Mouse (Mus musculus): ENCODE measurements around the gene Smco3.

DNA sequence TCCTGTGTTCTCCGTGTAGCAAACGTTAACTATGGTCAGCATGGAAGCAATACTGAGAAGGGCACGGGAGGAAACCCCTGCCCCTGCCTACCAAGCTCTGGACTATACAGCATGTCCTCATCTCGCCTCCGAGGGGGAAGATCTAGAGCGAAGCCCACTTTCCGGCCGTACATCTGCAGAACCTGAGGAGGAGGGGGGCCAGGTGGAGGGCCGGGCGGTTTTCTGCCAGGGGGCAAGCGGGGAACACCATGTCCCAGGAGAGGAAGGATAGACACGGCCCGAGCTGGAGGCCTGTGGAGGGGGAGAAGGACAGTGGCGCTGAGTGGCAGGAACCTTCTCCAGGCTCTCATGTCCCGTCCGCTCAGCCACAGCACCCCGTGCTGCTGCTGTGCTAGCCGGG, 14.2 kb downstream of the Smco3 start:
- TF ChIP-seq CTCF (IDR thresholded peaks at IDR 0.05; ENCODE audit: low read depth): no peak
- TF ChIP-seq EP300 (IDR thresholded peaks at IDR 0.05; ENCODE audit: low read depth): no peak

All from liver, postnatal 0 days (tissue).